Mouse (Mus musculus) cerebellum, adult 2 months (tissue): ENCODE measurements around the gene Rpl27.

Source experiments
- CTCF ChIP-seq: fragments of 200-500 bp; IDR thresholded peaks from 2 replicates; pipeline ENCODE4 v1.5.1; 2011; ENCODE audit warnings: low read depth, mild to moderate bottlenecking, control low read depth, low read length, moderate library complexity, borderline replicate concordance; ENCODE audit not compliant: insufficient read depth
- POLR2A ChIP-seq: fragments of 200-500 bp; IDR thresholded peaks from 2 replicates; pipeline ENCODE4 v1.6.1; 2011; ENCODE audit warnings: low read length, control low read depth, borderline replicate concordance; ENCODE audit not compliant: insufficient read depth

DNA sequence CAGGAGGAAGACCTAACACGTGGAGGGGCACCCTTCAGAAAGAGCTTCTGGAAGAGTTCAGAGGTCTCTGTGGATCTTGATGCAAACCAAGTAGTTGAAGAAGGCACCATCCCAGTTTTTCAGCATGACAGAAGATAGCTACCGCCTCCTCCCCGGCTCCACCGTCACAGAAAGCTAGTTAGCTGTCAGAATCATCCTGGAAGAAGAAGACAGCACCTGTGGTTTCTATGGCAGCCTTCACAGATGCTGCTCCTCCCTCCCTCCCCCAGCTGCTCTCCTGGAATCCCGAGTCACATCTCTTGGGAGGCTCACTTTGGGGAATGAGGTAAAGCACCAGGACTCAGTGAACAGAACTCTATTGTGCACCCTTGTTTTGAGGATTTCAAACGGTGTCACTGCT, 23.1 kb upstream of the Rpl27 start:
- TF ChIP-seq CTCF (no peak), POLR2A (no peak)
